Mouse (Mus musculus) v-Abl transformed pro-B cells (cell line): ENCODE results near the gene Pdia2.
"Not testable (repeated sequence)": the region's sequence is repeated elsewhere in the genome, so short reads cannot be mapped to it uniquely, and the experiment has no call there.

Experiments used
- in situ Hi-C, 2 experiments: fragments of 400-800 bp; cut with MboI; formaldehyde crosslinking; loops; one replicate each; pipeline ENCODE4 v1.15.1; 2025; ENCODE audit not compliant: unreplicated experiment in 2 of 2

Gene Pdia2

DNA sequence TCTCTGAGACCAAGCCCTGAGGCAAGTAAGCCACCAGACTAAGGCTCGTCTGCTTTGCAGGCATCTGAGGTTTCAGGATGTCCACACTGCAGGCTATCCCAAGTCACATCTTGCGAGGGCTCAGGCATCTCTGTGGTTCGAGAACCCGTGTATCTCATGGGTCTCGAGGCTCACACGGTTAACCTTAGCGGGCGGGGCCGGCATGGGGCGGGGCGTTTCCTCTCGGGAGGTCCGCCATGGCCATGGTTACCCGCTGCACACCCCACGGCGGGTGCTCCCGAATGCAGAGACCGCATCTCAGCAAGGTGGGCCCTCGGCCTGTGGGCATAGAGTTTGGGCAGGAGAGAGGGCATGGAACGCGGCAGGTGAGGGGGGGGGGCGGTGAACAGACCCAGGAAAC, 3.9 kb upstream of the Pdia2 start, which contains the start of gene Rgs11:
Gene Rgs11, plus strand, starts transcription at position 215 of the 400 bp plus-strand sequence.
- in situ Hi-C loops, result no loop called here

- in situ Hi-C loops, result no loop called here
Observed at GRCm38 (mm10) chr17:26201998-26202397, 3.1 kb upstream of the Pdia2 start.

DNA sequence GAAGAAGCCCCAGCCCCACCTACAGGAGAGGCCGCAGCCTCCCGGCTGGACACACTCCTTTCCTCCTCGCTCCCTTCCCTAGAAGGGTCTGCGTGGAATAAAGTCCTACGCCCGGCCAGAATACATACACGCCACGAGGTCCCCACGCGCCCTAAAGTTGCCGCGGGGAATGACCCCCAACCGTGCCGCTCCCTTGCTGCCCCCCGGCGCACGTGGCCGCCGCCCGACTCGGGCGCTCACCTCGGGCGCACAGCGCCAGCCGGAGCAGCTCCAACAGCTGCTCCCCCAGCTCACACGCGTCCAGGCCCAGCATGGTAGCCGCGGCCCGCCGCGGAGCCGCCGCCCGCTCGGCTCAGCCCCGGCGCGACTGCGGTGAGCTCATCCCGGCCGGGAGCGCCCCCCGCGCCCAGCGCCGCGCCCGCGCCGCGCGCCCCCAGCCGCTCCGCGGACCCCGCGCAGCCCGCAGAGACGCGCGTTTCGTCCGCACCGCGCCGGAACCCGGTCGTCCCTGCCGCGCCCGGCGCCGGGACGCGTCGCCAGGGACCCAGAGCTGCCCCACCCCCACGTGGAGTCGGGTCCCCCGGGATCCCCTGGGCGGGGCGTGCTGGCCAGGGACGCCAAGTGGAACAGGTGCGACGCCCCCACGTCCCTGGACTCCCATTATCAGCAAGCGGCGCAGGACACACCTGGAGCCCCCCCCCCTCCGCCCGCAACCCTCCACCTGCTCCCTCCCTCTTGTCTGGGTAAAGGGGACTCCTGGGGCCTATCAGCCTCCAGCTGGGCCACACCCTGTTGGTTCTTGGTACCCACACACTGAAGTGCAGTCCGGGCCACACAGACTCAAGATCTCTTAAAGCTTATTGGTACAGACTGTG, 2.2 kb upstream of the Pdia2 start:
- in situ Hi-C loops, result no loop called here

DNA sequence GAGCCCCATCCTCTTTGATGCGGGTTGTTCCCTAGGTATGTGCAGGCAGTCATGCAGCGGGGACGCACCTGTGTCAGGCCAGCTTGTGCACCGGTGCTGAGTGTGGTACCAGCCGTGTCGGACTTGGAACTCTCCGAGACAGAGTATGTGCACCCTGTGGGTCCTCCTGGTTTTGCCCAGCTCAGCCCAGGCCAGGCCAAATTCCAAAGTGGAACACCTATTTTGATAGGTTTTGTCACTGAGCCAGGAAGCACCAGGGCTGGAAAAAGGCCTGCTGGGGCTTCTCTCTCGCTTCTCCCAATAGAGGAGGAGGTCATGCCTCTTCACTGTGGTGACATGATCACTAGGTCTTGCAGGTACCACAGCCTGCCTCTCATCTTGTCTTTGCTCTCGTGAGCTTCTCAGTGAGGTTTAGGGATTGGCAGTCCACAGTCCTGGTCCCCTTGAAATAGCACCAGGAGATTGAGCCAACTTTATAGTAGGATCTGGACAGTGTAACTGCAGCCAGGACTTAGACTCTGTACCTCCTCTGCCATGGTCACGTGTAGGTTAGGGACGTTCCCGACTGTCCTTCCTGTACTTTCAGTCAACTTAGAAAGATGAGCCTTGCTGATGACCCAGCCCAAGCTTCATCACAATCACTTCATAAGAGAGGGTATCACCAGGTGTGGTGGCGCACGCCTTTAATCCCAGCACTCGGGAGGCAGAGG, 6.3 kb downstream of the Pdia2 start:
- in situ Hi-C loops, result loop anchor here in 1 of 2 experiments (5.0 kb wide), 1 partner anchor 70 kb away; the partner anchor contains the start of gene Mrpl28

DNA sequence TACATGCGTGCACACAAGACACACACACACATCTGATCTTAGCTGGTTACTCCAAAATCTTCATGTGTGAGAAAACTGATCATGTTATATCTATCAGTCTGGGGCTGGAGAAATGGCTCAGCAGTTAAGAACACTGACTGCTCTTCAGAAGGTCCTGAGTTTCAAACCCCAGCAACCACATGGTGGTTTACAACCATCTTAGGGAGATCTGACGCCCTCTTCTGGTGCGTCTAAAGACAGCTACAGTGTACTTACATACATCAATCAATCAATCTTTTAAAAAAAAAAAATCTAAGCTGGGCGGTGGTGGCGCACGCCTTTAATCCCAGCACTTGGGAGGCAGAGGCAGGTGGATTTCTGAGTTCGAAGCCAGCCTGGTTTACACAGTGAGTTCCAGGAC, 7.4 kb downstream of the Pdia2 start:
- in situ Hi-C loops, result loop anchor here in 1 of 2 experiments (5.0 kb wide), 1 partner anchor 69 kb away; the partner anchor contains the start of gene Mrpl28

GRCm38 (mm10) chr17:26188091-26188805, 10.6 kb downstream of the Pdia2 start:
- in situ Hi-C loops, result no loop called here

GRCm38 (mm10) chr17:26187592-26187991, 11.3 kb downstream of the Pdia2 start:
- in situ Hi-C loops, result no loop called here

- in situ Hi-C loops, result loop anchor here in 1 of 2 experiments (5.0 kb wide), 1 partner anchor 34 kb away; no protein-coding TSS in a partner anchor
Observed at GRCm38 (mm10) chr17:26181179-26181578, 17.7 kb downstream of the Pdia2 start.

DNA sequence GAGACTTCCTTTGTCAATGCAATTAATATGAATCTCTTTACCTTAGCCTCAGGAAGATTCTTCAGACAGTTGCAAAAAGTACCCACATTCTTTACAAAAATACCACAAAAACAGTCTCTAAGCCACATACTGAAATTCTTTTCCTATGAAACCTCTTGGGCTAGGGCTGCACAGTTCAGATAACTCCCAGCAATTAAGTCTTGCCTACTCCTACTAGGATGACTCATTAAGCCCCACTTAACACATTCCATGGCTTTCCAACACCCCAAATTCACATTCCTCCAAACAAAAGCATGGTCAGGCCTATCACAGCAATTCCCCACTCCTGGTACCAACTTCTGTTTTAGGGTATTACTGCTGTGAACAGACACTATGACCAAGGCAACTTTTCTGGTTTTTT, 20.3 kb downstream of the Pdia2 start:
- in situ Hi-C loops, result no loop called here

DNA sequence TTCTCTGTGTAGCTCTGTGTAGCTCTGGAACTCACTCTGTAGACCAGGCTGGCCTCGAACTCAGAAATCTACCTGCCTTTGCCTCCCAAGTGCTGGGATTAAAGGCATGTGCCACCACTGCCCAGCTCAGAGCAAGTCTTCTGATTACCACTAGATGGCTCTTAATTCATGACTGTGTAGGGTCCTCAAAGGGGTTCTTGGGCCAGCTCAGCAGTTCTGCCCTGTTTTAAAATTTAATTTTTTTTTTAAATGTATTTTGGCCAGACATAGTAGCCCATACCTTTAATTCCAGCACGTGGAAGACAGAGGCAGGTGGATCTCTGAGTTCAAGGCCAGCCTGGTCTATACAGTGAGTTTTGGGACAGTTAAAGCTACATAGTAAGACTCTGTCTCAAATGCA, 23.6 kb downstream of the Pdia2 start:
- in situ Hi-C loops, result not testable (repeated sequence)

- in situ Hi-C loops, result no loop called here
Observed at GRCm38 (mm10) chr17:26168039-26168438, 30.8 kb downstream of the Pdia2 start.

- in situ Hi-C loops, result no loop called here
Observed at GRCm38 (mm10) chr17:26162736-26163135, 36.2 kb downstream of the Pdia2 start.

GRCm38 (mm10) chr17:26151886-26152630, 46.8 kb downstream of the Pdia2 start:
- in situ Hi-C loops, result no loop called here

DNA sequence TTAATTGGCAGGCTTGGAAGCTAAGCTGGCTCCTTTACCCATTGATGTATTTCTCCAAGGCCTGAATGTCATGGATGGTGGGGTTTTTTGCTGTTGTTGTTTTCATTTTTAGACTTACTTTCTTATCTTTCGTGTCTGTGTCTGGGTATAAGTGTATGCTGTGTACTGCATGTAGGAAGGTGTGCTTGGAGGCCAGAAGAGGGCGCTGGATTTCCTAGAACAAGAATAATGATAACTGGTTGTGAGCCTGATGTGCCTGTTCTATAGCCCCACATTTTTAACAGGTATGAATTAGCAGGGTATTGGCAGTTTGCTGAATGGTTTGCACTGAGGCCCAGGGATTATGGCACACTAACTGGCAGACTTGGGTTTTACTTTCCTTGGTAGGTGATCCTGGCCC, 49.8 kb downstream of the Pdia2 start:
- in situ Hi-C loops, result loop anchor here in 1 of 2 experiments (5.0 kb wide), 1 partner anchor 33 kb away; no protein-coding TSS in a partner anchor
